ENCODE assay signal across 8 mouse cellular contexts in genomic region chr6:146887958-146888659, GRCm38 (mm10). TPM values are rescaled to one million over a fixed set of nuclear protein-coding genes. Genes with fewer than 3 reads are reported as not detected.
DNase-seq lines count a peak whose midpoint lies in the region; ATAC-seq lines count a peak whose summit lies in the region.

Ppfibp1 (plus strand) TSS chr6:146888487.

- H3K9ac ChIP-seq in heart, embryonic 11.5 days (ENCODE audit: low read depth, low read length): peak within 1 kb of the TSS; percentile 94
- H3K9ac ChIP-seq in kidney, embryonic 16.5 days (replicated peaks; ENCODE audit: low read length): peak within 1 kb of the TSS; percentile 96

- H3K4me3 ChIP-seq in erythroblast, embryonic 14.5 days (replicated peaks): peak within 1 kb of the TSS; percentile 84
- peak within 1 kb of the TSS; percentile 89 for H3K4me3 ChIP-seq in heart, embryonic 11.5 days (ENCODE audit: low read depth, low read length)
- peak within 1 kb of the TSS; percentile 94 for H3K4me3 ChIP-seq in kidney, embryonic 16.5 days (ENCODE audit: low read length)

- under 1% methylated on average over 75 of the region's 80 CpGs for WGBS in heart, embryonic 11.5 days (ENCODE audit: insufficient replicate concordance)
- under 1% methylated on average over 71 of the region's 80 CpGs for WGBS in kidney, embryonic 16.5 days

- H3K36me3 ChIP-seq in erythroblast, embryonic 14.5 days (ENCODE audit: control insufficient read depth): no peaks in the 10 kb centered on the region
- H3K36me3 ChIP-seq in heart, embryonic 11.5 days (ENCODE audit: control insufficient read depth, insufficient read depth, low read length): no peaks in the 10 kb centered on the region
- H3K36me3 ChIP-seq in kidney, embryonic 16.5 days (ENCODE audit: insufficient read depth, low read length): no peaks in the 10 kb centered on the region

- peak; percentile 96 for ATAC-seq in heart, embryonic 11.5 days (replicated peaks; ENCODE audit: insufficient number of reproducible peaks, low FRiP score, low TSS enrichment)
- ATAC-seq in kidney, embryonic 16.5 days (ENCODE audit: low FRiP score, low TSS enrichment): peak; percentile 95

- H3K9me3 ChIP-seq in erythroblast, embryonic 14.5 days (ENCODE audit: control insufficient read depth, low read length): no peaks in the 10 kb centered on the region
- no peaks in the 10 kb centered on the region for H3K9me3 ChIP-seq in heart, embryonic 11.5 days (replicated peaks; ENCODE audit: control insufficient read depth, low read length)
- H3K9me3 ChIP-seq in kidney, embryonic 16.5 days (ENCODE audit: low read length): no peaks in the 10 kb centered on the region

- peaks cover 9% of the 10 kb centered on the region for H3K27me3 ChIP-seq in erythroblast, embryonic 14.5 days (ENCODE audit: control insufficient read depth)
- H3K27me3 ChIP-seq in heart, embryonic 11.5 days (ENCODE audit: control insufficient read depth, insufficient read depth, low read length): no peaks in the 10 kb centered on the region
- no peaks in the 10 kb centered on the region for H3K27me3 ChIP-seq in kidney, embryonic 16.5 days (ENCODE audit: insufficient read depth, low read length)

- peaks cover 12% of the 10 kb centered on the region for H3K4me1 ChIP-seq in erythroblast, embryonic 14.5 days (ENCODE audit: control insufficient read depth)
- peaks cover 45% of the 10 kb centered on the region for H3K4me1 ChIP-seq in heart, embryonic 11.5 days (ENCODE audit: control insufficient read depth, insufficient read depth, low read length)
- H3K4me1 ChIP-seq in kidney, embryonic 16.5 days (ENCODE audit: insufficient read depth, low read length): peaks cover 43% of the 10 kb centered on the region

- H3K4me2 ChIP-seq in heart, embryonic 11.5 days: peak within 1 kb of the TSS; percentile 86
- peak within 1 kb of the TSS; percentile 86 for H3K4me2 ChIP-seq in kidney, embryonic 16.5 days (replicated peaks; ENCODE audit: low read depth, low read length)

- peak within 1 kb of the TSS; percentile 89 for H3K27ac ChIP-seq in heart, embryonic 11.5 days (ENCODE audit: low read depth, low read length)
- peak within 1 kb of the TSS; percentile 87 for H3K27ac ChIP-seq in kidney, embryonic 16.5 days (ENCODE audit: low read length)

- DNase-seq in CD4-positive, CD25-positive, alpha-beta regulatory T cell, adult 2 months (ENCODE audit: low read depth, low spot score): peak; percentile 94
- peak; percentile 76 for DNase-seq in brain, embryonic 18.5 days (ENCODE audit: low read depth, low spot score)
- DNase-seq in liver: peak; percentile 96
- DNase-seq in monocyte, adult 2 months (ENCODE audit: low read depth in 1 of 2, low spot score in 2 of 2): peak; percentile 27 to 68
- DNase-seq in spleen, postnatal 14 days (ENCODE audit: low spot score in 2 of 2): peak; percentile 84 to 85

RNA-seq across cellular contexts. Expression of gene Ppfibp1, which starts in this region (rescaled TPM):
- 0.02 TPM in 1 of 2 replicates, not detected in the other for polyA plus RNA-seq in erythroblast, embryonic 14.5 days (2012)
- 78.0 and 86.2 TPM in 2 replicates for polyA plus RNA-seq in heart, embryonic 11.5 days (2014; fragmentation: Nextera tagmentation; extraction: Ambion mirVana)
- polyA plus RNA-seq in kidney, embryonic 16.5 days (2015; fragmentation: Nextera tagmentation; extraction: Ambion mirVana): 66.1 and 71.1 TPM in 2 replicates

Comparison
In these comparisons a context has a peak if more than half of its experiments do, and no peak if none do; other contexts are left out.
1. Peak in every context shown above with its lines: DNase-seq, ATAC-seq, H3K4me3 ChIP-seq and H3K27ac ChIP-seq.
2. RNA of gene Ppfibp1 (polyA plus RNA-seq): 78.0 to 86.2 TPM in heart, embryonic 11.5 days and 66.1 to 71.1 TPM in kidney, embryonic 16.5 days; 0.02 TPM in erythroblast, embryonic 14.5 days; every median in the first group is over 10 times any median in the second.